Mouse (Mus musculus) heart, embryonic 15.5 days (tissue): ENCODE results near the gene Mybbp1a. TPM values are rescaled to one million over a fixed set of nuclear protein-coding genes. Genes with fewer than 3 reads are reported as not detected.

Experiments
- ATAC-seq: fragments of 200-750 bp; cut with Nextera tagmentation; replicated peaks from 2 replicates; pipeline ENCODE4 v1.8.0; 2017; ENCODE audit warnings: low read depth, moderate TSS enrichment; ENCODE audit not compliant: insufficient number of reproducible peaks, insufficient read depth, low FRiP score
- H3K27ac ChIP-seq: fragments of 300-500 bp; sonication (generic); 2 replicates; pipeline ENCODE4 v1.5.1; 2015; ENCODE audit warnings: mild to moderate bottlenecking, inconsistent platforms
- H3K27me3 ChIP-seq: fragments of 300-500 bp; sonication (generic); 2 replicates; pipeline ENCODE4 v1.6.1; 2015; ENCODE audit warnings: inconsistent platforms
- H3K36me3 ChIP-seq: fragments of 300-500 bp; sonication (generic); 2 replicates; pipeline ENCODE4 v1.6.1; 2015; ENCODE audit warnings: mild to moderate bottlenecking, inconsistent platforms
- H3K4me1 ChIP-seq: fragments of 300-500 bp; sonication (generic); replicated peaks from 2 replicates; pipeline ENCODE4 v1.6.1; 2015; ENCODE audit warnings: inconsistent platforms
- H3K4me2 ChIP-seq: fragments of 300-500 bp; sonication (generic); 2 replicates; pipeline ENCODE4 v1.6.1; 2015; ENCODE audit warnings: inconsistent platforms, mild to moderate bottlenecking, moderate library complexity
- H3K4me3 ChIP-seq: fragments of 300-500 bp; sonication (generic); 2 replicates; pipeline ENCODE4 v1.5.1; 2015; ENCODE audit warnings: mild to moderate bottlenecking, inconsistent platforms
- H3K9ac ChIP-seq: fragments of 300-500 bp; sonication (generic); 2 replicates; pipeline ENCODE4 v1.6.1; 2015; ENCODE audit warnings: mild to moderate bottlenecking, inconsistent platforms
- H3K9me3 ChIP-seq: fragments of 300-500 bp; sonication (generic); replicated peaks from 2 replicates; pipeline ENCODE4 v1.6.1; 2016; ENCODE audit warnings: inconsistent platforms
- WGBS: fragments of 180-500 bp; shearing (Covaris S2); methylation state at CpG from one replicate; pipeline ENCODE4 v1.1.7; 2015; ENCODE audit warnings: mixed read lengths; 5-methylcytosine and 5-hydroxymethylcytosine counted together
- polyA plus RNA-seq: library from polyadenylated mRNA; unstranded; fragments of >200 nt; fragmentation: Nextera tagmentation; extraction: Ambion mirVana; gene quantifications from 2 replicates; pipeline ENCODE4 v1.2.1, GENCODE M21; 2015

Gene Mybbp1a
- polyA plus RNA-seq, 1 experiment from 2014 or later, result 57.8 TPM

DNA sequence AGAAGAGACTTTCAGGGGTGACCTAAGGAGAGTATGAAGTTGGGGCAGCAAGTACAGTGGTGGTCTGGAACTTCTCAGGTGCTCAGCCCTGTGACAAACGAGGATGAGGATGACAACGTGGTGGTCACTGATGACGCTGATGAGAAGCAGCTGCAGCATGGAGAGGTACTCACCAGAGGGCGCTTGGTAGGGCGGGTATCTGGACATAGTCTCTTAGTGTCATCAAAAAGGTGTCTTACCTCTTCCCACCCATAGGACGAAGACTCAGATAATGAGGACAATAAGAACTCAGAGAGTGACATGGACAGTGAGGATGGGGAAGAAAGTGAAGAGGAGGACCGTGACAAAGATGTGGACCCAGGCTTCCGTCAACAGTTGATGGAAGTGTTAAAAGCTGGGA lies 6.3 kb downstream of the Mybbp1a start:
- H3K4me1 ChIP-seq, result peaks cover 2% of the 10 kb centered on the region; the same call in 1 of the 2 replicates
- H3K27ac ChIP-seq, result no peak overlapping the region
- H3K27me3 ChIP-seq, result no peaks in the 10 kb centered on the region
- ATAC-seq, result no peak
- no peak overlapping the region for H3K4me2 ChIP-seq
- no peak overlapping the region for H3K9ac ChIP-seq
- H3K36me3 ChIP-seq, result peaks cover 99% of the 10 kb centered on the region
- no peak overlapping the region for H3K4me3 ChIP-seq
- no peaks in the 10 kb centered on the region for H3K9me3 ChIP-seq
- 67% methylated on average over 8 of the region's 8 CpGs for WGBS

DNA sequence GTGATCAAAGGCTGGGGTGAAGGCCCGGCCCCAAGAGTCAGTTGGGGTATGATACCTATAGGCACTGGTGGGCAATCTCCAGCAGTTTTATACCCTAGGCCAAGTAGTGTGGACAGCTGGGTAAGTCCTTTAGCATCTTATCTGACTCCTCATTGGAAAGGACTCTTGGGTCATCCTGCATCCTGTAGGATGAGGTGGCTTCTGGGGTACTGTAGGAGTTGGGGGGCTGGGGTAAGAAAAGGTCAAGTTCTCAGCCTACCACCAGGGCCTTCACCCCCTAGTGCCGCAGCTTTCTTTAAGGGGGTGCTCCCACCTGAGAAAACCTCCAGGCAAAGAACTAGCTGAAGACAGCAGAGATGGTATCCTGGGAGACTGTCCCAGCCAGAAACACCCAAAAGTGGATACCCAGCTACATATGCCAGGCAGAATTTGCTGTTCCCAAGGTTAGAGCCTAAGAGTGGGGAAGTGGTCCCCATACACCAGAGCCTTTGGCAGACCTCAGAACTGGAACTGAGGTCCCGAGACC lies 11.0 kb downstream of the Mybbp1a start:
- Histone ChIP-seq H3K27me3 (no peaks in the 10 kb centered on the region), H3K4me3 (no peak overlapping the region), H3K4me1 (no peaks in the 10 kb centered on the region), H3K36me3 (peaks cover 56% of the 10 kb centered on the region), H3K9me3 (no peaks in the 10 kb centered on the region), H3K27ac (no peak overlapping the region), H3K9ac (no peak overlapping the region), H3K4me2 (no peak overlapping the region)
- no peak for ATAC-seq
- WGBS, result 79% methylated on average over 3 of the region's 3 CpGs

DNA sequence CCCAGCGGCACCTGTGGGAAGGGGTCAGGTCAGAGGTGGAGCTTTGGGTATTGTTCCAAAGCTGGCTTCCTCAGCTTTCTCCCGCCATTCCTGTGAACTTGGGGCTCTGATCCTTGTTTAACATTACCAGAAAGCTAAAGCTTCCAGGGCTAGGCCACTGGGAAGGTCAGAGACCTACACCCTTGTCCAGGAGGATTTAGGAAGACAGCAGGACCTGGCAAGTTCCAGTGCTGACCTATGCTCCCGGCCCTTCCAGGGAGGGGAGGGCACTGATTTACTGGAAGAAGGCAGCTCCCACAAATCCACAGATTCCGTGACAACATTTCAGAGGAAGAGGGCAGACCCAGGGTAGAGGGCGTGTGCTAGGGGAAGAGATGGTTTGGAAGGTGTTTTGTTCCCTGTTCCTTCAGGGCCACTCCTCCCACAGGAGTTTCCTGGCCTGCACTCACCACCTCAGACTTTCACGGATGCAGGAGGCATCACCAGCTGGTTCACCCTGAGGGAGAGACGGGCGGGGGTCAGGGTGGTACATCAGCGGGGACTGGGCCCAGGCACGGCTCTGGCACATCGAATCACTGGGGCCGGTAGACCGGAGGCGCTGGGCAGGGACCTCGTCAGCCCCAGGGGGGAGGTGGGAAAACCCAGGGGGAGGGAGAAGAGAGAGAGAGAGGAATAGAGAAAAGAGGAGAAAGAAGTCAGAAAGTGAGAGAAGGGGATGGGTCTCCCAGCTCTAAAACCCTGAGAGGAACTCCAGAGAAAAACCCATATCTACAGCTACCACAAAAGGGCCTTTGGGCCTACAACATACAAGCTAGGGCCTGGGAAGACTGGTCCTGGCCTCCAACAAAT lies 12.2 kb downstream of the Mybbp1a start:
- peaks cover 8% of the 10 kb centered on the region for H3K4me1 ChIP-seq
- WGBS, result 57% methylated on average over 15 of the region's 15 CpGs
- 0 out of 2 replicates have a peak overlapping the region, but pooled peaks have one; percentile 16 for H3K27ac ChIP-seq
- no peak overlapping the region for H3K4me2 ChIP-seq
- H3K4me3 ChIP-seq, result no peak overlapping the region
- no peak for ATAC-seq
- H3K9ac ChIP-seq, result no peak overlapping the region
- H3K9me3 ChIP-seq, result no peaks in the 10 kb centered on the region
- H3K36me3 ChIP-seq, result peaks cover 45% of the 10 kb centered on the region
- no peaks in the 10 kb centered on the region for H3K27me3 ChIP-seq

DNA sequence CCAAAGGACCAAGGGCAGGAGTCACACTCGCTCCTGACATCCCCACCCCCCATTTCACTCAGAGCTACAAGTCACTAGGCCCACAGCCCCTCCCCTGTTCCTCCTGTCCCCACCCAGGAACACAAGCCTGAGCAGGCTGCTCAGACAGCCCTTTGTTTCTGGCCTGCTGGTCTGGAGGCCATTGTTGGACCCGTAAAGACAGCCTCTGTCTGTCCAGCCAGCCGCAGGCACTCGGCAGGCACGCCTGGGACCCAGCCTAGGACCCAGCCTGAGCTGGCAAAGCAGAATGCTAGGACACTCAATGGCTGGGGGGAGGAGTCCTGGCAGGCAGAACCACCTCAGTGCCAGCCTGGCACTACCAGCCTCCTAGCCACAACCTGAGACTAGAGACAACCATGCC lies 14.5 kb downstream of the Mybbp1a start:
- no peaks in the 10 kb centered on the region for H3K9me3 ChIP-seq
- ATAC-seq, result no peak
- H3K36me3 ChIP-seq, result peaks cover 21% of the 10 kb centered on the region
- WGBS, result 65% methylated on average over 5 of the region's 5 CpGs
- H3K27me3 ChIP-seq, result no peaks in the 10 kb centered on the region
- no peak overlapping the region for H3K4me3 ChIP-seq
- peaks cover 15% of the 10 kb centered on the region for H3K4me1 ChIP-seq
- H3K27ac ChIP-seq, result no peak overlapping the region
- H3K9ac ChIP-seq, result no peak overlapping the region
- H3K4me2 ChIP-seq, result no peak overlapping the region

DNA sequence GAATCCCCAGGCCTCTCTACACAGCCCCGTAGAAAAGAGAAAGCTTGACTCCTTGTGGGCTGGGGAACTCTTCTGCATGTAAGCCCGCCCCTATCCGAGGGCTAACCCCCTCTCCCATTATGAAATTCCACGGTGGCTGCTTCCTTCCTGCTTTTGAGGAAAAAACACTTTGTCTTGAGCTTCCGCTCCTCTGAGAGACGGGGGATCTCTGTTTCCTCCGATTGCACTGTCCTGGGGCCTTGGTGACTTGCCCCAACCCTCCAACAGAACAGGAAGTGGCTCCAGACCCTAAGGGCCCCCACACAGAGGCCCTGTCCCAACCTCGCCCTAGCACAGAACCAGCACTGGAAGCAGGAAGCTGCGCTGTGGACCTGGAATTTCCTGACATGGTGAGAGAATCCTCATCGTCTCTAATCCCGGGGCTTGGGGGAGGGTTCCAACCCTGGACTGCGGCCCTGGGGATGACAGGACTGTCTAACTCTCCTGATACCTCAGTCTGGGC lies 16.9 kb downstream of the Mybbp1a start:
- Histone ChIP-seq H3K4me3 (no peak overlapping the region), H3K27me3 (no peaks in the 10 kb centered on the region), H3K36me3 (no peaks in the 10 kb centered on the region), H3K9ac (no peak overlapping the region), H3K4me2 (no peak overlapping the region), H3K4me1 (peaks cover 19% of the 10 kb centered on the region), H3K27ac (peak overlapping the region; percentile 70), H3K9me3 (no peaks in the 10 kb centered on the region)
- peak; percentile 78 for ATAC-seq
- WGBS, result 40% methylated on average over 12 of the region's 12 CpGs

DNA sequence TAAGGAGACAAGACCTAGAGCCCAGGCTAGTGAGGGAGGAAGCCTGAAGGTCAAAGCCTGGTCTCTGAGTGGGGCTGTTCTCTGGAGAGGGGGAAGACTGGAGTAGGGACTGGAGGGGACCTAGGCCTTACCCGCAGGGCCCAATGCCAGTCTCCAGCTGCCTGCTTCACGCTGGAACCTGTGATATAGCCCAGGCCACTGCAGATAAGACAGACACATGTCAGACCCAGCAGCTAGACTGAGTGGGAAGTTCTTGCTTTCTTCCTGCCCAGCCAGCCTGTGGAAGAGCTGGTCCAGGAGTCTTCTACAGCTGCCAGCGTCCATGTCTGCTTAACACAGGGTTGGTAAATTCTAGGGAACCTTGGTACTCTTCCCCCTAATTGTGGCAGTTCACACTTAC lies 17.3 kb downstream of the Mybbp1a start:
- Histone ChIP-seq H3K27ac (peak overlapping the region; percentile 70), H3K27me3 (no peaks in the 10 kb centered on the region), H3K4me2 (no peak overlapping the region), H3K4me1 (peaks cover 19% of the 10 kb centered on the region), H3K4me3 (no peak overlapping the region), H3K9me3 (no peaks in the 10 kb centered on the region), H3K36me3 (no peaks in the 10 kb centered on the region), H3K9ac (no peak overlapping the region)
- ATAC-seq, result no peak
- WGBS, result 31% methylated on average over 3 of the region's 3 CpGs

DNA sequence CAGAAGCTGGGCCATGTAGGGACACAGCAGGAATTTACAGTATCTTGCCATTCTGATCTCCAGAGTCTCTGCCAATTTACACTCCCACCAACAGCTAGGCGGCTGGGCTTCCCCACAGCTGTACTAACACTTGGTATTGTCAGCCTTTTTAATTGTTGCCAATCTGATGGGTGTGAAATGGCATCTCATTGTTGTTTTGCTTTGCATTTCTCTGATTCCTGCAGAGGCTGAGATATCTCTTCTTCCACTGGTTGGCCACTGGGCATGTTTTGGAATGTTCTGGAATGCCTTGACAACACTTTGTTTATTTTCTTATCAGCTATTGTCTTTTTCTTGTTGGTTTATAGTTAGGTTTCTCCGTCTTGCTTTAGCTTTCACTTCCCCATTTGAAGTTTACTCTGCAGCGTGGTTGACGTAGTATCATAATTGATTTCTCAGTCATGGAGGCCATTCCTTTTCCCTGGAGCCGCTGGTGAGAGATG lies 20.4 kb downstream of the Mybbp1a start:
- Histone ChIP-seq H3K9ac (no peak overlapping the region), H3K4me3 (no peak overlapping the region), H3K36me3 (no peaks in the 10 kb centered on the region), H3K9me3 (no peaks in the 10 kb centered on the region), H3K4me2 (no peak overlapping the region), H3K27me3 (no peaks in the 10 kb centered on the region), H3K4me1 (peaks cover 27% of the 10 kb centered on the region), H3K27ac (no peak overlapping the region)
- no peak for ATAC-seq
- 41% methylated on average over 5 of the region's 5 CpGs for WGBS

DNA sequence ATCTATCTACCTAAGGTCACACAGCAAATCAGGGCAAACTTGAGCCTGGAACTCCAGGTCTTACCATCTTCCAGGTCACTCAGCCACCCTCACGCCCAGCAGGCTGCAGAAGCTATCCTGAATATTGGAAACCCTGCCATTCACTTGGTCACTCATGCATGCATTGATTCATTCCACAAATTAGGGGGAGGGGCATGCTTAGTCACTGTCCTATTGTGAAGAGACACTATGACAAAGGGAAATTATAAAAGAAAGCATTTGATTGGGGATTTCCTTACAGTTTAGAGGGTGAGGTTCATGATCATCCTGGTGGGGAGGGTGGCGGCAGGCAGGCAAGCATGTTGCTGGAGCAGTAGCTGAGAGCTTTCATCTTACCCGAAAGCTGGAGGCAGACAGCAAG lies 23.7 kb downstream of the Mybbp1a start:
- ATAC-seq, result no peak
- 73% methylated on average over 3 of the region's 3 CpGs for WGBS

DNA sequence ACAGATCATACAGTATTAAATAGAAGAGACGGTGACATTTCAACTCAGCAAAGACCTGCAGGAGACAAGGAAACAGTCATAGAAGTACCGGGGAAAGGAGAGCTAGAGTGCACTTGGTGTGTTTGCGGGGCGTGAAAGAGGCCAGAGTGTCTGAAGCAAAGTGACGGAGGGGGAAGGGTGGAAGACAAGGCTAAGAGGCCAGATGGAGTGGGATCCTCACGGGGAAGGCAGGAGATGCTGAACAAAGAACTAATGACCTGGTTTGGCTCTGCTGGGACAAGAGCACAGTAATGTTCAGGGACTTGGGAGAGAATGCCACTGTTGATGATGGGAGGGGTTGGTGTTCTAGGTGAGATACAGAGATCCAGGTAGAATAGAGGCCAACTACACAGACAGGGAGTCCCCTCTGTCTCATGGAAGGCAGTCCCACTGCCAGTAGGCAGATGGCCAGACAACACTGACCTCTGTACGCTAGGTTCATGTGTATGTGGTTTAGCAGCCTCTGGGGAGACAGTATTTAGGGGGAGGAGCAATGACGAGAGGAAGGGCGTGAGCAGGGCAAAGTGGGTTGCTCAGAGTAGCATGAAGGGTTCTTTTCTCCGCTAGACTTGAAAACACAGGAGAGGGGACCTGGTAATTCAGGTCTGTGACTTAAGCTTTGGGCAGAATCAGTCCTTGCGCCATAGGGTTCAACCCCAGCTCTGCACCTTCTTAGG lies 25.0 kb downstream of the Mybbp1a start:
- ATAC-seq, result no peak
- WGBS, result 62% methylated on average over 11 of the region's 11 CpGs
- H3K4me2 ChIP-seq, result peak overlapping the region; percentile 30; the same call in 1 of the 2 replicates
- H3K27ac ChIP-seq, result peak overlapping the region; percentile 60
- no peaks in the 10 kb centered on the region for H3K27me3 ChIP-seq
- no peak overlapping the region for H3K4me3 ChIP-seq
- H3K4me1 ChIP-seq, result peaks cover 51% of the 10 kb centered on the region
- no peak overlapping the region for H3K9ac ChIP-seq
- H3K9me3 ChIP-seq, result no peaks in the 10 kb centered on the region
- no peaks in the 10 kb centered on the region for H3K36me3 ChIP-seq

More for the DNA sequence above, 23.7 kb downstream of the Mybbp1a start:
- Histone ChIP-seq H3K4me1 (peaks cover 41% of the 10 kb centered on the region), H3K9ac (no peak overlapping the region), H3K27ac (no peak overlapping the region), H3K4me2 (no peak overlapping the region), H3K36me3 (no peaks in the 10 kb centered on the region), H3K9me3 (no peaks in the 10 kb centered on the region), H3K4me3 (no peak overlapping the region), H3K27me3 (no peaks in the 10 kb centered on the region)

DNA sequence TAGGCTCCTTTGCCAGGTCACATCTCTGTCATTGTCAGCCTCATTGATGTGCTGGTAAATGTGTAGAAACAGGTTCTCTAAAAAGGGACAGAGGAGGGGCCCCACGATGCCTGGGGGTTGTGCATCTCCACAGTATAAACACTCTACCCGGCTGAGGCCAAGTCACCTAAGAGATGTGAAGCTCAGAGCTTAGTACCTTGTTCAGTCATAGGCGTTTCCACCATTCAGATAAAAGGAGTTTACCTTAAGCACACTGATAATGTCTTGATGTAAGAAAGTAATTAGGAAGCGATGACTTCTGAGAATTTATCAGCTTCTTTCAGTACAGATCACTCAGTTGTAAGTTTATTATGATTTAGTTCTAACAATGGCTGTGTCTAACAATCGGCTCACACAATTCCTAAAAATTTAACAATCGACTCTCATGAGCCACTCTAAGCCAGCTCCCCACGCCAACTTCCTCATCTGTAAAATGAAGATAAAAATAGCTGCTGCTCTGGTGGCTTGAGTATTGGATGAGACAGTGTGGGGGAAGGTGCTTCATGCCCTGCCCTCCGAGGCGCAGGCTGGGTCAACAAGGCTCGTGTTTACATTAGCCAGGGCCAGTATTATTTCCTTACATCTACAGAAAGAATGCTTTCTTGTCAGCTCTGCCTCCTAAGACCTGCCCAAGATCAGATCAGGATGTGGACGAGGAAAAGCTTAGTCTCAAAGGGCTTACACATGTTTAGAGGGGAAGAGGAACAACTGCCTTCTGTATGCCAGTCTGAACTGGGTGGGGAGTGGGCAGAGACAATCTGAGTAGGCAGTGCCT lies 25.7 kb downstream of the Mybbp1a start:
- Histone ChIP-seq H3K36me3 (no peaks in the 10 kb centered on the region), H3K4me3 (no peak overlapping the region), H3K27me3 (no peaks in the 10 kb centered on the region), H3K4me1 (peaks cover 47% of the 10 kb centered on the region), H3K9ac (no peak overlapping the region), H3K27ac (peak overlapping the region; percentile 60), H3K4me2 (peak overlapping the region; percentile 30), H3K9me3 (no peaks in the 10 kb centered on the region)
- WGBS, result 11% methylated on average over 11 of the region's 11 CpGs
- ATAC-seq, result peak; percentile 59
